Mouse (Mus musculus) heart, embryonic 16.5 days (tissue): Measurements from ENCODE around the gene Pbrm1. TPM values are rescaled to one million over a fixed set of nuclear protein-coding genes. Genes with fewer than 3 reads are reported as not detected.

Experiments
- ATAC-seq: fragments of 200-750 bp; cut with Nextera tagmentation; replicated peaks from 2 replicates; pipeline ENCODE4 v1.8.0; 2017; ENCODE audit warnings: moderate number of reproducible peaks; ENCODE audit not compliant: insufficient read depth, low FRiP score; ENCODE audit errors: extremely low read depth
- H3K27ac ChIP-seq: fragments of 300-500 bp; sonication (generic); 2 replicates; pipeline ENCODE4 v1.5.1; 2014; ENCODE audit warnings: mild to moderate bottlenecking, low read length, control low read depth, moderate library complexity
- H3K27me3 ChIP-seq: fragments of 300-500 bp; sonication (generic); 2 replicates; pipeline ENCODE4 v1.6.1; 2014; ENCODE audit warnings: low read length, mixed read lengths; ENCODE audit not compliant: control insufficient read depth, insufficient read depth
- H3K36me3 ChIP-seq: fragments of 300-500 bp; sonication (generic); 2 replicates; pipeline ENCODE4 v1.6.1; 2014; ENCODE audit not compliant: control insufficient read depth, insufficient read depth
- H3K4me1 ChIP-seq: fragments of 300-500 bp; sonication (generic); 2 replicates; pipeline ENCODE4 v1.6.1; 2014; ENCODE audit warnings: low read length, mixed read lengths; ENCODE audit not compliant: control insufficient read depth, insufficient read depth
- H3K4me2 ChIP-seq: fragments of 300-500 bp; sonication (generic); 2 replicates; pipeline ENCODE4 v1.6.1; 2014; ENCODE audit warnings: low read depth, mild to moderate bottlenecking, control low read depth, low read length
- H3K4me3 ChIP-seq: fragments of 300-500 bp; sonication (generic); 2 replicates; pipeline ENCODE4 v1.5.1; 2014; ENCODE audit warnings: mild to moderate bottlenecking, control low read depth, low read length
- H3K9ac ChIP-seq: fragments of 300-500 bp; sonication (generic); 2 replicates; pipeline ENCODE4 v1.6.1; 2014; ENCODE audit warnings: low read length, control low read depth
- H3K9me3 ChIP-seq: fragments of 300-500 bp; sonication (generic); replicated peaks from 2 replicates; pipeline ENCODE4 v1.6.1; 2016; ENCODE audit warnings: low read length; ENCODE audit not compliant: control insufficient read depth
- WGBS: fragments of 180-500 bp; shearing (Covaris S2); extraction: QIAGEN DNeasy Blood & Tissue Kit; methylation state at CpG from one replicate; pipeline ENCODE4 v1.1.7; 2014; 5-methylcytosine and 5-hydroxymethylcytosine counted together
- polyA plus RNA-seq: library from polyadenylated mRNA; unstranded; fragments of >200 nt; fragmentation: Nextera tagmentation; extraction: Ambion mirVana; gene quantifications from 2 replicates; pipeline ENCODE4 v1.2.1, GENCODE M21; 2015

Pbrm1 gene
- polyA plus RNA-seq, result 97.9 and 98.3 TPM in 2 replicates

DNA sequence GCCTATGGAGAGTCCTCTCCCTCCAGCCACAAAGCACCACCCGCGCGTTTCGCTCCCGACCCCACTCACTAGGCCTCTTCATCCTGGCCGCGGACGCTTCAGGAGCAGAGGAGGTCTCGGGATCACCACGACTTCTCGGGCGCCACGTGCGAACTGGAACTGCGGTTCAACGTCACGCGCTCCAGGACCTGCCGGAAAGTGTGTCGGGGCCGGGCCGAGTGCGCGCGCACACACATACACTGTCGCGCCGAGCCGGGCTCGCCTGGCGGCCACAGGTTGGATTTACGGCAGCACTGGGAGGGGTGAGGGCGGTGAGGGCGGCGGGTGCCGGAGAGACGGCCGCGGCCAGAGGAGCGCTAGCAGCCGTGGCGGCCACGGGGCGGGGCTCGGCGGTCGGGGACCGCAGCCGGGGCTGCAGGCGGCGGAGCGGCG, at the start of gene Pbrm1, which contains the start of gene Gnl3:
Gene Pbrm1 (plus strand): TSS at position 279 of the 432 bp plus-strand sequence.
Gene Gnl3 (minus strand): TSS at position 293 of the 432 bp plus-strand sequence.
- H3K27me3 ChIP-seq, result no peaks in the 10 kb centered on the region
- under 1% methylated on average over 42 of the region's 53 CpGs for WGBS
- H3K36me3 ChIP-seq, result peaks cover 41% of the 10 kb centered on the region
- H3K4me2 ChIP-seq, result peak within 1 kb of the TSS; percentile 93
- no peaks in the 10 kb centered on the region for H3K9me3 ChIP-seq
- peak within 1 kb of the TSS; percentile 99 for H3K27ac ChIP-seq
- peaks cover 16% of the 10 kb centered on the region for H3K4me1 ChIP-seq
- ATAC-seq, result peak; percentile 87
- H3K9ac ChIP-seq, result peak within 1 kb of the TSS; percentile 94
- H3K4me3 ChIP-seq, result peak within 1 kb of the TSS; percentile 92

GRCm38 (mm10) chr14:30974204-30974603, 44.7 kb upstream of the Pbrm1 start:
- WGBS, result 48% methylated on average over 6 of the region's 6 CpGs
- ATAC-seq, result peak; percentile 49; the same call in 1 of the 2 replicates

GRCm38 (mm10) chr14:30976222-30976621, 42.7 kb upstream of the Pbrm1 start:
- ATAC-seq, result no peak
- Histone ChIP-seq H3K27ac (no peak overlapping the region), H3K9me3 (no peaks in the 10 kb centered on the region), H3K27me3 (no peaks in the 10 kb centered on the region), H3K4me3 (no peak overlapping the region), H3K4me1 (no peaks in the 10 kb centered on the region), H3K9ac (no peak overlapping the region), H3K4me2 (no peak overlapping the region), H3K36me3 (no peaks in the 10 kb centered on the region)
- 80% methylated on average over 3 of the region's 3 CpGs for WGBS

More at GRCm38 (mm10) chr14:30974204-30974603, 44.7 kb upstream of the Pbrm1 start:
- Histone ChIP-seq H3K36me3 (peaks cover 4% of the 10 kb centered on the region; the same call in 1 of the 2 replicates), H3K9me3 (no peaks in the 10 kb centered on the region), H3K27ac (no peak overlapping the region), H3K4me3 (no peak overlapping the region), H3K27me3 (no peaks in the 10 kb centered on the region), H3K9ac (no peak overlapping the region), H3K4me2 (no peak overlapping the region), H3K4me1 (no peaks in the 10 kb centered on the region)

- Histone ChIP-seq H3K9me3 (no peaks in the 10 kb centered on the region), H3K27ac (no peak overlapping the region), H3K4me1 (peaks cover 8% of the 10 kb centered on the region), H3K27me3 (no peaks in the 10 kb centered on the region), H3K36me3 (no peaks in the 10 kb centered on the region), H3K4me3 (no peak overlapping the region), H3K9ac (no peak overlapping the region), H3K4me2 (no peak overlapping the region)
- ATAC-seq, result no peak
These were observed 22.5 kb upstream of the Pbrm1 start for GRCm38 (mm10) chr14:30996417-30996816.

DNA sequence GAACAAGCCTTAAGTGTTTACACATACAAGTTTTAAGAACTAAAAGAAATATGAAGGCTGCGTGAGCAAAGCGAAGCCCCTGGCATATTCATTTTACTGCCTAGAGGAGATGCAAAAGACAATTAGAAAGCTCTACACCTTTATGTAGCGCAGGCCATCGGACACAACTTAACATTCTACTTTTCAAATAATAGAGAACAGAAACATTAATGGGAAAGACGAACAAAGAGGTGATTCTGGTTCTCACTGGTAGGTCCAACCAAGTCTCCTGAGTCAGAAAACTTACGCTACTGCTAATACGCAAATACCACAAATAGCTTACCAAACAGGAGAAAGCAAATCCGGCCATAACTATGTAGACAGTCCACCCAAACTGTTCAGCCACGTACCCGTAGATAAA, 18.6 kb upstream of the Pbrm1 start:
- H3K4me1 ChIP-seq, result peaks cover 13% of the 10 kb centered on the region
- 56% methylated on average over 10 of the region's 10 CpGs for WGBS
- H3K36me3 ChIP-seq, result peaks cover 1% of the 10 kb centered on the region; the same call in 1 of the 2 replicates
- H3K9me3 ChIP-seq, result no peaks in the 10 kb centered on the region
- H3K4me2 ChIP-seq, result peak overlapping the region; percentile 89
- no peaks in the 10 kb centered on the region for H3K27me3 ChIP-seq
- no peak for ATAC-seq
- no peak overlapping the region for H3K27ac ChIP-seq
- peak overlapping the region; percentile 87 for H3K4me3 ChIP-seq
- peak overlapping the region; percentile 96 for H3K9ac ChIP-seq

- Histone ChIP-seq H3K9ac (peak overlapping the region; percentile 96), H3K27me3 (no peaks in the 10 kb centered on the region), H3K27ac (peak overlapping the region; percentile 93), H3K4me1 (peaks cover 13% of the 10 kb centered on the region), H3K4me2 (peak overlapping the region; percentile 89), H3K4me3 (peak overlapping the region; percentile 87), H3K36me3 (peaks cover 2% of the 10 kb centered on the region; the same call in 1 of the 2 replicates), H3K9me3 (no peaks in the 10 kb centered on the region)
- under 1% methylated on average over 21 of the region's 21 CpGs for WGBS
- ATAC-seq, result no peak; the same call in 1 of the 2 replicates
These were observed 18.1 kb upstream of the Pbrm1 start for GRCm38 (mm10) chr14:31000816-31001306.

GRCm38 (mm10) chr14:31001307-31002205, 17.4 kb upstream of the Pbrm1 start, which contains the start of the genes Glt8d1 and Spcs1:
Glt8d1 (plus strand) TSS chr14:31001400.
Spcs1 (minus strand) TSS chr14:31001672.
- peak; percentile 91 for ATAC-seq
- Histone ChIP-seq H3K4me2 (peak within 1 kb of the TSS; percentile 89), H3K9ac (peak within 1 kb of the TSS; percentile 96), H3K4me3 (peak within 1 kb of the TSS; percentile 87), H3K27me3 (no peaks in the 10 kb centered on the region), H3K27ac (peak within 1 kb of the TSS; percentile 93), H3K36me3 (peaks cover 3% of the 10 kb centered on the region; the same call in 1 of the 2 replicates), H3K4me1 (peaks cover 13% of the 10 kb centered on the region), H3K9me3 (no peaks in the 10 kb centered on the region)
- WGBS, result under 1% methylated on average over 82 of the region's 84 CpGs

DNA sequence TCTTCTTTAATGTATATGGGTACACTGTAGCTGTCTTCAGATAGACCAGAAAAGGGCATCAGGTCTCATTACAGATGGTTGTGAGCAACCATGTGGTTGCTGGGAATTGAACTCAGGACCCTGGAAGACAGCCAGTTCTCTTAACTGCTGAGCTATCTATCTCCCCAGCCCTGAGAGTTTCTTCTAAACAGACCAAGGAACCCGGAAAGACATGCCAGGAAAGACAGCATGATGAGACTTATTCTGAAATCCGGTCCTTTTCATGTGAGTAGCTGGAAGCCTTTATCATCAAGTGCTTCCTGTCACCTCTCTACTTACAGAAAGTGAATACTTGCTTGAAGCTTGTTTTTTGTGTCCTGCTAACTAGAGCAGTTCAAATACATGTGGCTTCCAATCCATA, 14.4 kb upstream of the Pbrm1 start:
- H3K9ac ChIP-seq, result no peak overlapping the region
- no peak overlapping the region for H3K27ac ChIP-seq
- H3K27me3 ChIP-seq, result no peaks in the 10 kb centered on the region
- peaks cover 8% of the 10 kb centered on the region for H3K36me3 ChIP-seq
- H3K9me3 ChIP-seq, result no peaks in the 10 kb centered on the region
- H3K4me2 ChIP-seq, result no peak overlapping the region
- ATAC-seq, result no peak
- 63% methylated on average over 2 of the region's 2 CpGs for WGBS
- H3K4me1 ChIP-seq, result peaks cover 13% of the 10 kb centered on the region
- H3K4me3 ChIP-seq, result no peak overlapping the region

- H3K36me3 ChIP-seq, result peaks cover 20% of the 10 kb centered on the region
- peaks cover 6% of the 10 kb centered on the region for H3K4me1 ChIP-seq
- no peaks in the 10 kb centered on the region for H3K9me3 ChIP-seq
- no peak overlapping the region for H3K27ac ChIP-seq
- H3K4me3 ChIP-seq, result no peak overlapping the region
- H3K9ac ChIP-seq, result no peak overlapping the region
- ATAC-seq, result no peak
- H3K4me2 ChIP-seq, result no peak overlapping the region
- no peaks in the 10 kb centered on the region for H3K27me3 ChIP-seq
- 77% methylated on average over 5 of the region's 5 CpGs for WGBS
These were observed 12.2 kb upstream of the Pbrm1 start for GRCm38 (mm10) chr14:31006779-31007178.
